Mouse (Mus musculus) kidney, postnatal 14 days (tissue): ENCODE measurements around the gene Tacc2.

Source experiments
- DNase-seq: peaks from one replicate; pipeline ENCODE4 v3.0.0; 2022; ENCODE audit warnings: mixed read lengths

Tacc2 gene

DNA sequence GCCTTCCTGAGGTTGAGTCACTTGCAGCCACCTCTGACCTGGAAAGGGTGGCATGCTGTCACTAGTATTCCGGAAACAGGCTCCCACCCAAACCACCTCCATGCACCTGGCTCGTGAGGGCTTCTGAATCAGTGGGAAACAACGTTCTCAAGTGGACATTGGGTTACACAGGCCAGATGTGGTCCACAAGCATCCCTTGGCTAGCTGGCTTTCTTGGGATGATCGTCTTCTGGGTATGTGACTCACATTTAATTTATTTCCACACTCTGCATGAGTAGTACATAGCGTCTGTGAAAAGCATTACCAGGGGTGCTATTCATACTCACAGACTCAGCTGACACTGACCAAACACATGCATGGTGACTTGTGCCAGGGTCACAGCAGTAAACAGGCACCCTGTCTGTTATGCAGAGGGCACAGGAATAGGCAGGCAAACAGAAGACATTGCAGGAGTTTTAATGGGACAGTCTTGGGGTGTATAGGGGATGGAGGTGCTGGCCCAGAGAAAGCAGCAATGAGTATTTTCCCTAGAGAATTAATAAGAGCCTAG lies 205.3 kb downstream of the Tacc2 start:
- DNase-seq = no peak

- DNase-seq = peak; percentile 87
Measured at GRCm38 (mm10) chr7:130785923-130786575, 208.8 kb downstream of the Tacc2 start.

GRCm38 (mm10) chr7:130786708-130787107 lies 209.5 kb downstream of the Tacc2 start:
- DNase-seq = no peak

GRCm38 (mm10) chr7:130787537-130787936 lies 210.3 kb downstream of the Tacc2 start:
- DNase-seq = no peak

- no peak for DNase-seq
Measured at GRCm38 (mm10) chr7:130788950-130789349, 211.7 kb downstream of the Tacc2 start.

DNA sequence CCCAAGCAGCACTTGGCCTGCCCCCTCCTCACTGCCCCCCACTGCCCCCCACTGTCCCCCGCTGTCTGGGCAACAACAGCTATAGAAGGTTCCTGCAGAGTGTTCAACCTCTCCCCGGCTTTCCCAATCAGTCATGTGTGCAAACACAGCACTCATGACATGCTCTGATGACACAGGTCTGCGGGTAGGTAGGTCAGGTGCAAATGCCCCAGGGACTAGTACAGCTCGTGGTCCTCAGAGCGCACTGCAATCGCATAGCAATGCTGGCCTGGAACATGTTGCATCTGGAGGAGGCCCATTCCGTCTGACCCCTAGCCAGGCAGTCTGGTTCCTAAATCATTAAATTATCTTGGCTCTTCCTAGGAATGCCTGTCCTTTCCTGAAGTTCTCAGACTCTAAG lies 212.2 kb downstream of the Tacc2 start:
- no peak for DNase-seq

DNA sequence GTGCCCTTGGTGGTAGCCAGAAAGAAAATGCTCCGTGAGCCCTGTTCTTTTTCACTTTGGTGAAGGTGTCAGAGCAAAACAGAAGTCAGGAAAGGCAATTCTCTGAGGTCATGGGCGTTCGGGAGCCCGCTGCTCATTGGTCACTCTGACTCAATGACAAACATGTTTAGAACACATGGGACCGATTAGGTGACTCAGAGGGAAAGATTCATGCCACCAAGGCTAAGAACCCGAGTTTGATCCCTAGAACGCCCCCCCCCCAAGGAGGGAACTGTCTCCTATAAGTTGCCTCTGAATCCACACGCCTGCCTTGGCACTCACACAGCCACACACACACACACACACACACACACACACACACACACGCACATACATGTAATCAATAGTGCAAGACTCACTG lies 216.4 kb downstream of the Tacc2 start:
- no peak for DNase-seq

GRCm38 (mm10) chr7:130796786-130797185 lies 219.5 kb downstream of the Tacc2 start:
- no peak for DNase-seq

- DNase-seq = no peak
Measured at GRCm38 (mm10) chr7:130797524-130797923, 220.3 kb downstream of the Tacc2 start.

GRCm38 (mm10) chr7:130799418-130799817 lies 222.2 kb downstream of the Tacc2 start:
- peak; percentile 23 for DNase-seq

- no peak for DNase-seq
Measured at GRCm38 (mm10) chr7:130800681-130801080, 223.4 kb downstream of the Tacc2 start.

- no peak for DNase-seq
Measured at GRCm38 (mm10) chr7:130801811-130802210, 224.6 kb downstream of the Tacc2 start.

DNA sequence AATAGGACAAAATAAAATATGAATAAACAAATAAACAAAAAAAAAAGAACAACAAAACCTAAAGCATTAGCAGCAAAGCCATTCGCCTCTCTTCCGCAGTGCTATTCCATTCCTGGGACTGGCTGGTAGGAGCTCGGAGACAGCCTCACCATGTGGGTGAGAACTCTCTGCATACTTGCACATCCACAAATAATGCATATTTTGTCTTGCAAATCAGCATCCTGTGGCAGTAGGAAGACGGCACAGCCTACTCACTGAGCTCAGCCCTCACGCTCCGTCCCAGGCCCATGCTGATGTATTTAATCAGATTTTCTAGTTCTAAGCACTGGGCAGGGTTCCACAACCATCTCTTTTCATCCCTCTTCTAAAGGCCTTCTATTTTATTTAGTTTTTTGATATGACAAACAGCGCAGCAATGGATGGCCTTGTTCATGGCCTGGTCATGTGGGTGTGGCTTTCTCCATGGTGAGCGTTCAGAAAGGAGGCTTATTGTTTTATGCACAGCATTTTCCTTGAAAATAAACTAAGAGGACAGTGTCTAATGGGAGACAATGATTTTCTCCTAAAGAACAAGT lies 226.1 kb downstream of the Tacc2 start:
- DNase-seq = no peak

GRCm38 (mm10) chr7:130804991-130805390 lies 227.8 kb downstream of the Tacc2 start:
- DNase-seq = peak; percentile 45

- peak; percentile 21 for DNase-seq
Measured at GRCm38 (mm10) chr7:130807749-130808148, 230.5 kb downstream of the Tacc2 start.

- no peak for DNase-seq
Measured at GRCm38 (mm10) chr7:130808694-130809093, 231.5 kb downstream of the Tacc2 start.

DNA sequence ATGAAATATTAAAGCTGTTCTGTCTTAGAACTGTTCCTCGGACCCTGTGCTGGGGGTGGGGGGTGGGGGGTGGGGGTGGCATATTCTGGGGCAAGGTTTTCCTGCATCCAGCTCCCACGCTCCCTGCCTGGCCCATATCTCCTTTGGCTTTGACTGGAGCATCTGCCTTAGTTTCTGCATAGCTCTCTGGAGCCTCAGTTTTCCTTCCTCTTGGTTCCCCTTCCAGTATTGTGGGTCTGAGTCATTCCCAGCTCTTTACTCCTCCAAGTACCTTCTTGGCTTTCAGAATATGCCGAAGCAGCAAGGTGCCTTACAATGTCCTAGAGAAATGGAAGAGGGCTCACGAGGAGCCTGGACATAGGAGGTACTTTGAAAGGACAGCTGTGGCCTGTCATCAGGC lies 233.0 kb downstream of the Tacc2 start:
- DNase-seq = no peak

DNA sequence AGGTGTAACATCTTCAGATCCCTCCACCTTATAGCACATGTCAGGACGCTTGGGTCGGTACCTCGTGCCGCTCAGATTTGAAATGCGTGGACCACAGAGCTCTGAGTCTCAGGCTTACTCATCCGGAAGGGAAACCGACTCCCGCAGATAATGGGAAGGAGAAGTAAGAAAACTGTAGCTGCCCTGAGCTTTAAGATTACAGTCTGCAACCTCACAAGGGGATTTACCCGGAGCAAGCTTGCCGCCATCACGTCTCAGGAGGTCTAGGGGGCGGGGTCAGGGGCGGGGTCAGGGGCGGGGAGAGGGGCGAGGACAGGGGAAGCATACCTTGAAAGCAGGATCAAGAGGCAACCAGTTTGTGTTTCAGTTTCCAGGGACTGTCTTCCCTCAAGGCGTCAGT lies 235.2 kb downstream of the Tacc2 start:
- no peak for DNase-seq
